Mouse (Mus musculus) cortical plate, adult 2 months (tissue): ENCODE measurements around the gene Rufy3. TPM values are rescaled to one million over a fixed set of nuclear protein-coding genes. Genes with fewer than 3 reads are reported as not detected.

Source experiments
- H3K27ac ChIP-seq: fragments of 200-500 bp; 2 replicates; pipeline ENCODE4 v1.5.1; 2012; ENCODE audit warnings: low read length, control low read depth, inconsistent platforms; ENCODE audit not compliant: insufficient read depth
- H3K4me1 ChIP-seq: fragments of 200-500 bp; 2 replicates; pipeline ENCODE4 v1.6.1; 2011; ENCODE audit warnings: low read length; ENCODE audit not compliant: control insufficient read depth, insufficient read depth
- H3K4me3 ChIP-seq: fragments of 200-500 bp; 2 replicates; pipeline ENCODE4 v1.5.1; 2011; ENCODE audit warnings: mild to moderate bottlenecking, low read length, control low read depth; ENCODE audit not compliant: insufficient read depth
- CTCF ChIP-seq: fragments of 200-500 bp; IDR thresholded peaks from 2 replicates; pipeline ENCODE4 v1.5.1; 2011; ENCODE audit warnings: mild to moderate bottlenecking, control low read depth, low read length; ENCODE audit not compliant: insufficient read depth; ENCODE audit errors: extremely low read depth
- POLR2A ChIP-seq: fragments of 200-500 bp; IDR thresholded peaks from 2 replicates; pipeline ENCODE4 v1.6.1; 2011; ENCODE audit warnings: mild to moderate bottlenecking, low read length, control low read depth; ENCODE audit not compliant: insufficient read depth; ENCODE audit errors: extremely low read depth
- polyA plus RNA-seq: library from polyadenylated mRNA; depleted of rRNA; stranded (reverse); fragments of >200 nt; gene quantifications from 2 replicates; pipeline ENCODE4 v1.2.3, GENCODE M21; 2012; rRNA removed

The Rufy3 gene
- polyA plus RNA-seq, 1 experiment, result 102 TPM

DNA sequence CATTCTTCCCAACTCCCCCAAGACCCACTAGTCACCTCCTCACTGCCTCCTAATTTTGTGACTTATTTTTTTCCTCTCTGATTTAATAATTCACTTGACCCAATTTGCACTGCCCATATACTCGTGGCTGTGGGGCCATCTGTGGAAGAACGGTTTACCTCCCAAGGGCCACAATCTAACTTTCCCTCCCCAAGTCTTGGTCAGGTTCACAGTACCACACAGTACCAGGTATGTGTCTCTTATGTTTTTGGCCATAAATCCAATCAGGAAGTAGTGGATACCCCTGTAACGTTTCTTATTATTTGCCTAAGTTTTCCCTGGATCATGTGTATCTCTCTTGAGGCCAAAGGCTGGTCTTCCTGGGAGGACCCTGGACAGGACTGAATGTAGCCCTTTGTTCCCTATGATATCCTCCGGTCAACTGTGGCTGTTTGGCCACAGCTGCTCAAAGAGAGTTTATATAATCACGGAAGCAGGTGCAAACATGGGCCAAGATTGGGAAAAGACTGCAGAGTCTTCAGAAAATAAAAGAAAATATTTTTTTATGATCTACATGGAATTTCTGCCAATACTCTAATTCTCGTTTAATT, 126.8 kb downstream of the Rufy3 start:
- Histone ChIP-seq H3K4me1 (no peaks in the 10 kb centered on the region), H3K4me3 (no peak overlapping the region), H3K27ac (no peak overlapping the region)
- TF ChIP-seq CTCF (no peak), POLR2A (no peak)

DNA sequence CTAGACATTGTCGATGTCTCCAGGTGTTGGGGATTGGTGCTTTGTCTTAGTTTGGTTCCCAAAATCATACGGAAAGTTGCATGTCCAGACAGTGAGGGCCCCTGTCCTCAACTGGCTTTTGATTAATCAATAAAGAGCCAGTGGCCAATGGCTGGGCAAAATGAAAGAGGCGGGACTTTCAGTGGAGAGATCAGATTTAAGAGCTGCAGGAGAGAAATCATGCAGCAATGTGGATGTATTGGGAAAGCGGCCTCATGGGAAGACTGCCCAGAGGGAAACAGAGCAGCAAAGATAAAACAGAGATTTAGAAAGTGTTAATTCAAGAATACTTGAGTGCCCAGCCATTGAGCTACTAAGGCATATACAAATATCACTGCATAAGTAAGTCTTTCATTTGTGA, 127.7 kb downstream of the Rufy3 start:
- Histone ChIP-seq H3K4me1 (no peaks in the 10 kb centered on the region), H3K4me3 (no peak overlapping the region), H3K27ac (no peak overlapping the region)
- TF ChIP-seq POLR2A, result no peak

GRCm38 (mm10) chr5:88693057-88693456, 128.2 kb downstream of the Rufy3 start:
- no peak overlapping the region for H3K27ac ChIP-seq
- no peak for TF ChIP-seq CTCF
- TF ChIP-seq POLR2A, result no peak
- H3K4me1 ChIP-seq, result no peaks in the 10 kb centered on the region
- H3K4me3 ChIP-seq, result no peak overlapping the region

DNA sequence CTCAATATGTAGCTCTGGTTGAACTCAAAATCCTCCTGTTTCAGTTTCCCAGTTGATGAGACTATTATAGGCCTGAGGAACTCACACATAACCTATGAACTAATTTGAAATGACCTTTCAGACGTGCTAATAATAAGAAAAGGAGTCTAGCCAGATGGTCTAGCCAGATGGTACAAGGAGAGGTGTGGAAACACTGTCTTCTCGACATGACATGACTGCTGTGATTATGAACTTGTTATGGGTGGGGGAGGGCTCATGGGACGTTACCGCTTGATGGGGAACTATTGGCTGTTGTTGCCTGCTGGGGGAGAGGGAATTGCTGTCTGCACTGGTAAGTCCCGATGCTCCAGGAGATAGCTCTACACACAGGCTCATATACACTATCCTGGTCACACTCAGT, 132.5 kb downstream of the Rufy3 start:
- Histone ChIP-seq H3K27ac (no peak overlapping the region), H3K4me3 (no peak overlapping the region), H3K4me1 (no peaks in the 10 kb centered on the region)
- TF ChIP-seq POLR2A (no peak), CTCF (no peak)

DNA sequence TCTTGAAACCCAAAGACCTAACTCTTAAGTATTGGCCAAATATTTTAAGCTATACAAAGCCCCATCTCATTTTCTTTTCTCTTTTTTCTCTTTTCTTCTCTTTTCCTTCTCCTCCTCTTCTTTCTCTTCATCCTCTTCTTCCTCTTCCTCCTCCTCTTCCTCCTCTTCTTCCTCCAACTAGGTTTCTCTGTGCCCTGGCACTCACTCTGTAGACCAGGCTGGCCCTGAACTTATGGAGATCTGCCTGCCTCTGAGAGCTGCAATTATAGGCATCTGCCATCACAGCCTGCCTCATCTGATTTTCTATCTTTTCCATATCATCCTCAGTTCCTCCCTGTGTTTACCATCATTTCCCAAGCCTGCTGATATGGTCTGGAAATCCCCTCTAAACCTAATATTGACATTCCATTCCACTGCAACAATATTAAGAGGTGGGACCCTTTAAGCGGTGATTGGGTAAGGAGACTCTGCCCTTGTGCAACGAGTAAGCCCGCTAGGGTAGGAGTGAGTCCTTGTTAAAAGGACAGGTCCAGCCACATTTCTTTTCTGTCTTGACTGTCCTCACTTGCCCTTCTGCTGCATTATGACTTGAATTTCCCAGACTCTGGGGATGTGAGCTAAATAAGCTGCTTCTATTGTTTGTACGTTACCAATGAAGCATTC, 134.5 kb downstream of the Rufy3 start:
- TF ChIP-seq CTCF (no peak), POLR2A (no peak)
- H3K4me3 ChIP-seq, result no peak overlapping the region
- no peaks in the 10 kb centered on the region for H3K4me1 ChIP-seq
- no peak overlapping the region for H3K27ac ChIP-seq

Other genes with a start within 250 kb of the Rufy3 start
- not detected in 2 replicates for gene Prol1, start 247.7 kb upstream of the Rufy3 start, polyA plus RNA-seq
- gene Amtn, start 188.9 kb upstream of the Rufy3 start, polyA plus RNA-seq, result not detected in 2 replicates
- not detected in 2 replicates for gene Ambn, start 109.0 kb upstream of the Rufy3 start, polyA plus RNA-seq
- not detected in 2 replicates for gene Enam, start 77.1 kb upstream of the Rufy3 start, polyA plus RNA-seq
- 1.4 and 1.9 TPM in 2 replicates for gene Jchain, start 37.1 kb upstream of the Rufy3 start, polyA plus RNA-seq
- 25.1 and 27.5 TPM in 2 replicates for gene Utp3, start 10.6 kb upstream of the Rufy3 start, polyA plus RNA-seq
- gene Grsf1, start 111.1 kb downstream of the Rufy3 start, polyA plus RNA-seq, result 80.1 and 80.6 TPM in 2 replicates
- gene Mob1b, start 155.8 kb downstream of the Rufy3 start, polyA plus RNA-seq, result 11.4 and 11.9 TPM in 2 replicates
- gene Dck, start 200.0 kb downstream of the Rufy3 start, polyA plus RNA-seq, result 15.7 and 16.6 TPM in 2 replicates